Mouse (Mus musculus): ENCODE data around the gene Col27a1.

The Col27a1 gene

GRCm38 (mm10) chr4:63382676-63383369 lies 169.0 kb downstream of the Col27a1 start:
- no peak for DNase-seq

GRCm38 (mm10) chr4:63383474-63383873 lies 169.7 kb downstream of the Col27a1 start:
- DNase-seq: no peak

- no peak for DNase-seq
Measured at GRCm38 (mm10) chr4:63384262-63384661, 170.5 kb downstream of the Col27a1 start.
